Mouse (Mus musculus) cerebellum, adult 2 months (tissue): ENCODE measurements around the gene Stbd1. TPM values are rescaled to one million over a fixed set of nuclear protein-coding genes. Genes with fewer than 3 reads are reported as not detected.
A peak's percentile ranks its signal among the peaks of the same experiment; 100 is the strongest.

Experiments used
- DNase-seq, 2 experiments: peaks; one replicate each; pipeline ENCODE4 v3.0.0; 2021
- H3K27ac ChIP-seq: fragments of 200-500 bp; 2 replicates; pipeline ENCODE4 v1.5.1; 2012; ENCODE audit warnings: low read length, control low read depth, inconsistent platforms; ENCODE audit not compliant: insufficient read depth
- H3K27me3 ChIP-seq: fragments of 200-500 bp; 2 replicates; pipeline ENCODE4 v1.6.1; 2012; ENCODE audit warnings: inconsistent platforms, mild to moderate bottlenecking, low read length, moderate library complexity; ENCODE audit not compliant: control insufficient read depth, insufficient read depth
- H3K4me1 ChIP-seq: fragments of 200-500 bp; 2 replicates; pipeline ENCODE4 v1.6.1; 2011; ENCODE audit warnings: low read length; ENCODE audit not compliant: control insufficient read depth, insufficient read depth
- H3K4me3 ChIP-seq: fragments of 200-500 bp; replicated peaks from 2 replicates; pipeline ENCODE3; 2011; ENCODE audit warnings: mild to moderate bottlenecking, low read depth, low read length, control low read depth; ENCODE audit not compliant: insufficient read depth
- CTCF ChIP-seq: fragments of 200-500 bp; IDR thresholded peaks from 2 replicates; pipeline ENCODE4 v1.5.1; 2011; ENCODE audit warnings: low read depth, mild to moderate bottlenecking, control low read depth, low read length, moderate library complexity, borderline replicate concordance; ENCODE audit not compliant: insufficient read depth
- POLR2A ChIP-seq: fragments of 200-500 bp; IDR thresholded peaks from 2 replicates; pipeline ENCODE4 v1.6.1; 2011; ENCODE audit warnings: low read length, control low read depth, borderline replicate concordance; ENCODE audit not compliant: insufficient read depth
- WGBS: fragments of 180-500 bp; shearing (Covaris S2); methylation state at CpG from one replicate; pipeline ENCODE4 v1.1.7; 2018; 5-methylcytosine and 5-hydroxymethylcytosine counted together
- polyA plus RNA-seq: library from polyadenylated mRNA; depleted of rRNA; stranded (reverse); fragments of >200 nt; gene quantifications from 2 replicates; pipeline ENCODE4 v1.2.3, GENCODE M21; 2012; rRNA removed

Gene Stbd1
- 0.87 and 0.95 TPM in 2 replicates for polyA plus RNA-seq

DNA sequence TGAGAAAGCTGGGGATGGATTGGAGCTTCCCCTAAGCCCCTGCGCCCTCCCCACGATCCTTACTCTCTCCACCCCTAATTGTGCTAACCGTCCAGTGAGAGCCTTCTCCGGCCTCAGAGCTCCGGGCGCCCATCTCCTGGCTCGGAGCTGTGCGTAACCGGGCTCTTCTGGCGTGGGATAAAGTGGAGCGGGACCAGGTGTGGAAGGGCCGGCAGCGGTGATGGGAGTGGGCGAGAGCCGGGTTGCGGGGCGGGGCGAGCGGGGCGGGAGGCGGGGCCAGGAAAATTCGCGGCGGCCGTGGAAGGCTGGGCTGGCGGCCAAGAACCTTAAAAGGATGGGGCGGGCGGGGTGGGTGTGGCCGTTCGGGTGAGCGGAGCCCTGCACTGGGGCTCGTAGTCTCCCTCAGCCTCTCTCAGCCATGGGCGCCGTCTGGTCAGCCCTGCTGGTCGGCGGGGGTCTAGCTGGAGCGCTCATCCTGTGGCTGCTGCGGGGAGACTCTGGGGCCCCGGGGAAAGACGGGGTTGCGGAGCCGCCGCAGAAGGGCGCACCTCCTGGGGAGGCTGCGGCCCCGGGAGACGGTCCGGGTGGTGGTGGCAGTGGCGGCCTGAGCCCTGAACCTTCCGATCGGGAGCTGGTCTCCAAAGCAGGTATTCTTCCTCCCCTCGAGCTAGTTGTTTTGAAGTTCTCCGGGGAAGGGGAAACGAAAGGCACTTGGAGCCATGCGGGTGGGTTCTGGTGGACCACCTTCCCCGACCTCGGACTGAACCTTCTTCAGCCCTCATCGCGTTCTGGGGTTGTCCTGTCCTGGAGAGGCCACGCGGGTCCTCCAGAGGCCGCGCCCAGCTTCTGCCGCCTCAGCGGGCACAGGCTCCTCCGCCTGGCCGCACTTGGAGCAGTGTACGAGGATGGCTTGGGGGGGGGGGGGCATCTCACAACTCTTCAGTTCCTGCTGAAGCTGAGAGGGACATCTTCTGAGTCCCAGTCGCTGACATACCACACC lies at the start of gene Stbd1:
Stbd1 (plus strand) TSS at position 351 of the 1,000 bp plus-strand sequence.
- WGBS = under 1% methylated on average over 69 of the region's 69 CpGs
- peaks cover 3% of the 10 kb centered on the region; the same call in 1 of the 2 replicates for H3K27me3 ChIP-seq

GRCm38 (mm10) chr5:92553939-92554338 lies 48.9 kb upstream of the Stbd1 start:
- Histone ChIP-seq H3K4me1 (no peaks in the 10 kb centered on the region), H3K27ac (no peak overlapping the region), H3K4me3 (no peak overlapping the region), H3K27me3 (no peaks in the 10 kb centered on the region)
- TF ChIP-seq POLR2A (no peak), CTCF (no peak)
- WGBS = 69% methylated on average over 3 of the region's 3 CpGs
- DNase-seq = no peak

More for the DNA sequence above, at the start of gene Stbd1:
- no peak for TF ChIP-seq CTCF
- TF ChIP-seq POLR2A = no peak
- DNase-seq = peak in 1 of 2 experiments; percentile 12
- Histone ChIP-seq H3K4me3 (peak within 1 kb of the TSS; percentile 49), H3K4me1 (no peaks in the 10 kb centered on the region; the same call in 1 of the 2 replicates), H3K27ac (no peak within 1 kb of the TSS)

- 26% methylated on average over 4 of the region's 4 CpGs for WGBS
- Histone ChIP-seq H3K27ac (no peak overlapping the region), H3K4me3 (no peak overlapping the region), H3K4me1 (no peaks in the 10 kb centered on the region), H3K27me3 (no peaks in the 10 kb centered on the region)
- no peak for DNase-seq
- TF ChIP-seq POLR2A (no peak), CTCF (no peak)
Measured at GRCm38 (mm10) chr5:92554443-92554842, 48.4 kb upstream of the Stbd1 start.

- no peak within 1 kb of the TSS for H3K4me3 ChIP-seq
- H3K27ac ChIP-seq = no peak within 1 kb of the TSS
- WGBS = 10% methylated on average over 16 of the region's 16 CpGs
- no peaks in the 10 kb centered on the region for H3K4me1 ChIP-seq
- H3K27me3 ChIP-seq = no peaks in the 10 kb centered on the region
- TF ChIP-seq POLR2A = no peak
- no peak for TF ChIP-seq CTCF
- DNase-seq = peak in 1 of 2 experiments; percentile 8
Measured at GRCm38 (mm10) chr5:92554891-92555511, 47.8 kb upstream of the Stbd1 start, which contains the start of gene Fam47e. Gene Fam47e, plus strand, starts transcription at chr5:92555069.

GRCm38 (mm10) chr5:92555905-92556304 lies 46.9 kb upstream of the Stbd1 start:
- H3K4me1 ChIP-seq = no peaks in the 10 kb centered on the region
- TF ChIP-seq POLR2A (no peak), CTCF (no peak)
- H3K4me3 ChIP-seq = no peak overlapping the region
- no peak overlapping the region for H3K27ac ChIP-seq
- no peak for DNase-seq
- 97% methylated on average over 1 of the region's 1 CpGs for WGBS
- H3K27me3 ChIP-seq = no peaks in the 10 kb centered on the region

- WGBS = 90% methylated on average over 1 of the region's 1 CpGs
- TF ChIP-seq CTCF (no peak), POLR2A (no peak)
- H3K27me3 ChIP-seq = no peaks in the 10 kb centered on the region
- H3K4me1 ChIP-seq = no peaks in the 10 kb centered on the region
- no peak overlapping the region for H3K27ac ChIP-seq
- no peak for DNase-seq
- no peak overlapping the region for H3K4me3 ChIP-seq
Measured at GRCm38 (mm10) chr5:92557508-92557907, 45.3 kb upstream of the Stbd1 start.

DNA sequence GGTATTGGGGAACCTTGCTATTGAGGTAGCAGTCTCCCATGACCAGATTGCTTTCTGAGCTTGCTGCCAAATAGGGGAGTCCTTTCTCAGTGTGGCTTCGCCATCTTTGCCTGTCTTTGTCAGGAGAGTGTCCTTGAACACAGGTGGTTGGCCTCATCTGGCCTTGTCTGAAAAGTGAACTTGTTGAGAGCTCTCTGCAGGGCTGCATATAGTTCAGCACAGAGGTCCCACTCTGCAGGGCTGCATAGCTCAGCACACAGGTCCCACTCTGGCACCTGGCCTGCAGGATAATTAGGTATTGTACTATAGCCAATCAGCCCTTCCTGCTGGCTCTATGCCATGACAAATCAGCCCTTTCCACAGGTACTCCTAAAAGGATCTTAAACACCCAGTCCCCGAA lies 42.6 kb upstream of the Stbd1 start:
- H3K27me3 ChIP-seq = no peaks in the 10 kb centered on the region
- no peak overlapping the region for H3K4me3 ChIP-seq
- no peaks in the 10 kb centered on the region for H3K4me1 ChIP-seq
- DNase-seq = peak in 1 of 2 experiments; percentile 10
- WGBS = 56% methylated on average over 2 of the region's 2 CpGs
- no peak for TF ChIP-seq POLR2A
- no peak for TF ChIP-seq CTCF
- no peak overlapping the region for H3K27ac ChIP-seq
